Mouse (Mus musculus): ENCODE measurements at regions not wholly inside any gene's neighbourhood (a gene's known extent, or its start where the extent isn't known, plus 50 kb on each side); places are given as distances from the start of the nearest gene placed in this dataset.

- H3K27me3 ChIP-seq (ENCODE audit: insufficient read depth, low read length) = no peaks in the 10 kb centered on the region
- H3K4me1 ChIP-seq (replicated peaks; ENCODE audit: insufficient read depth, low read length) = no peaks in the 10 kb centered on the region
- no peak for TF ChIP-seq CTCF (IDR thresholded peaks at IDR 0.05; ENCODE audit: low read depth)
- no peaks in the 10 kb centered on the region for H3K36me3 ChIP-seq (ENCODE audit: insufficient read depth, low read length)
- no peaks in the 10 kb centered on the region for H3K9me3 ChIP-seq (replicated peaks; ENCODE audit: low read length)
- DNase-seq (ENCODE audit: low spot score) (peak; percentile 18), ATAC-seq (replicated peaks; ENCODE audit: low FRiP score, low read depth) (no peak)
- no peak overlapping the region for H3K9ac ChIP-seq (ENCODE audit: low read depth, low read length)
- 45% methylated on average over 8 of the region's 8 CpGs for WGBS
- H3K4me3 ChIP-seq (replicated peaks; ENCODE audit: low read depth, low read length) = no peak overlapping the region
- no peak overlapping the region for H3K4me2 ChIP-seq (ENCODE audit: low read length)
- no peak overlapping the region for H3K27ac ChIP-seq
Observed at GRCm38 (mm10) chr5:106108474-106108971, 232.2 kb downstream of the Zfp326 start.

- H3K9ac ChIP-seq (ENCODE audit: low read depth, low read length) = no peak overlapping the region
- WGBS = 86% methylated on average over 4 of the region's 4 CpGs
- H3K36me3 ChIP-seq (ENCODE audit: insufficient read depth, low read length) = no peaks in the 10 kb centered on the region
- no peak for ATAC-seq (replicated peaks; ENCODE audit: low FRiP score, low read depth)
- no peaks in the 10 kb centered on the region for H3K9me3 ChIP-seq (replicated peaks; ENCODE audit: low read length)
- H3K4me1 ChIP-seq (replicated peaks; ENCODE audit: insufficient read depth, low read length) = no peaks in the 10 kb centered on the region
- H3K27me3 ChIP-seq (ENCODE audit: insufficient read depth, low read length) = no peaks in the 10 kb centered on the region
- no peak overlapping the region for H3K4me3 ChIP-seq (replicated peaks; ENCODE audit: low read depth, low read length)
- DNase-seq (ENCODE audit: low spot score) = no peak
- no peak overlapping the region for H3K4me2 ChIP-seq (ENCODE audit: low read length)
- no peak for TF ChIP-seq CTCF (IDR thresholded peaks at IDR 0.05; ENCODE audit: low read depth)
- H3K27ac ChIP-seq = no peak overlapping the region
Observed at GRCm38 (mm10) chr5:106102255-106102654, 225.9 kb downstream of the Zfp326 start.

GRCm38 (mm10) chr5:106098887-106099286 is 222.5 kb downstream of the Zfp326 start:
- H3K27me3 ChIP-seq (ENCODE audit: insufficient read depth, low read length) = no peaks in the 10 kb centered on the region
- H3K9me3 ChIP-seq (replicated peaks; ENCODE audit: low read length) = no peaks in the 10 kb centered on the region
- no peak overlapping the region for H3K4me2 ChIP-seq (ENCODE audit: low read length)
- ATAC-seq (replicated peaks; ENCODE audit: low FRiP score, low read depth) (no peak), DNase-seq (ENCODE audit: low spot score) (no peak)
- H3K27ac ChIP-seq = no peak overlapping the region
- H3K9ac ChIP-seq (ENCODE audit: low read depth, low read length) = no peak overlapping the region
- WGBS = 74% methylated on average over 8 of the region's 8 CpGs
- no peaks in the 10 kb centered on the region for H3K36me3 ChIP-seq (ENCODE audit: insufficient read depth, low read length)
- H3K4me1 ChIP-seq (replicated peaks; ENCODE audit: insufficient read depth, low read length) = no peaks in the 10 kb centered on the region
- TF ChIP-seq CTCF (IDR thresholded peaks at IDR 0.05; ENCODE audit: low read depth) = no peak
- H3K4me3 ChIP-seq (replicated peaks; ENCODE audit: low read depth, low read length) = no peak overlapping the region

GRCm38 (mm10) chr5:106089332-106089731 is 213.0 kb downstream of the Zfp326 start:
- Histone ChIP-seq H3K4me3 (replicated peaks; ENCODE audit: low read depth, low read length) (no peak overlapping the region), H3K27ac (no peak overlapping the region), H3K36me3 (ENCODE audit: insufficient read depth, low read length) (no peaks in the 10 kb centered on the region), H3K4me1 (replicated peaks; ENCODE audit: insufficient read depth, low read length) (no peaks in the 10 kb centered on the region), H3K9me3 (replicated peaks; ENCODE audit: low read length) (peaks cover 4% of the 10 kb centered on the region), H3K9ac (ENCODE audit: low read depth, low read length) (no peak overlapping the region), H3K27me3 (ENCODE audit: insufficient read depth, low read length) (no peaks in the 10 kb centered on the region), H3K4me2 (ENCODE audit: low read length) (no peak overlapping the region)
- ATAC-seq (replicated peaks; ENCODE audit: low FRiP score, low read depth) (no peak), DNase-seq (ENCODE audit: low spot score) (no peak)
- no peak for TF ChIP-seq CTCF (IDR thresholded peaks at IDR 0.05; ENCODE audit: low read depth)
- 70% methylated on average over 7 of the region's 7 CpGs for WGBS

GRCm38 (mm10) chr5:106088478-106089185 is 212.3 kb downstream of the Zfp326 start:
- Histone ChIP-seq H3K27me3 (ENCODE audit: insufficient read depth, low read length) (no peaks in the 10 kb centered on the region), H3K4me1 (replicated peaks; ENCODE audit: insufficient read depth, low read length) (no peaks in the 10 kb centered on the region), H3K27ac (no peak overlapping the region), H3K9me3 (replicated peaks; ENCODE audit: low read length) (peaks cover 4% of the 10 kb centered on the region), H3K36me3 (ENCODE audit: insufficient read depth, low read length) (no peaks in the 10 kb centered on the region), H3K4me2 (ENCODE audit: low read length) (no peak overlapping the region), H3K4me3 (replicated peaks; ENCODE audit: low read depth, low read length) (no peak overlapping the region), H3K9ac (ENCODE audit: low read depth, low read length) (no peak overlapping the region)
- ATAC-seq (replicated peaks; ENCODE audit: low FRiP score, low read depth) = no peak
- no peak for DNase-seq (ENCODE audit: low spot score)
- WGBS = 89% methylated on average over 5 of the region's 5 CpGs
- TF ChIP-seq CTCF (IDR thresholded peaks at IDR 0.05; ENCODE audit: low read depth) = no peak

- Histone ChIP-seq H3K4me2 (ENCODE audit: low read length) (no peak overlapping the region), H3K27ac (no peak overlapping the region), H3K36me3 (ENCODE audit: insufficient read depth, low read length) (no peaks in the 10 kb centered on the region), H3K4me1 (replicated peaks; ENCODE audit: insufficient read depth, low read length) (no peaks in the 10 kb centered on the region), H3K4me3 (replicated peaks; ENCODE audit: low read depth, low read length) (no peak overlapping the region), H3K9me3 (replicated peaks; ENCODE audit: low read length) (peaks cover 4% of the 10 kb centered on the region), H3K9ac (ENCODE audit: low read depth, low read length) (no peak overlapping the region), H3K27me3 (ENCODE audit: insufficient read depth, low read length) (no peaks in the 10 kb centered on the region)
- ATAC-seq (replicated peaks; ENCODE audit: low FRiP score, low read depth) = no peak
- DNase-seq (ENCODE audit: low spot score) = no peak
- 77% methylated on average over 4 of the region's 4 CpGs for WGBS
- TF ChIP-seq CTCF (IDR thresholded peaks at IDR 0.05; ENCODE audit: low read depth) = no peak
Observed at GRCm38 (mm10) chr5:106083786-106084185, 207.4 kb downstream of the Zfp326 start.

GRCm38 (mm10) chr5:106082891-106083290 is 206.5 kb downstream of the Zfp326 start:
- Histone ChIP-seq H3K9me3 (replicated peaks; ENCODE audit: low read length) (peaks cover 4% of the 10 kb centered on the region), H3K36me3 (ENCODE audit: insufficient read depth, low read length) (no peaks in the 10 kb centered on the region), H3K27me3 (ENCODE audit: insufficient read depth, low read length) (no peaks in the 10 kb centered on the region), H3K4me3 (replicated peaks; ENCODE audit: low read depth, low read length) (no peak overlapping the region), H3K4me1 (replicated peaks; ENCODE audit: insufficient read depth, low read length) (no peaks in the 10 kb centered on the region), H3K27ac (no peak overlapping the region), H3K9ac (ENCODE audit: low read depth, low read length) (no peak overlapping the region), H3K4me2 (ENCODE audit: low read length) (no peak overlapping the region)
- no peak for TF ChIP-seq CTCF (IDR thresholded peaks at IDR 0.05; ENCODE audit: low read depth)
- WGBS = 71% methylated on average over 7 of the region's 7 CpGs
- DNase-seq (ENCODE audit: low spot score) (no peak), ATAC-seq (replicated peaks; ENCODE audit: low FRiP score, low read depth) (no peak)
